Mouse (Mus musculus) heart, embryonic 15.5 days (tissue): ENCODE measurements at regions not wholly inside any gene's neighbourhood (a gene's known extent, or its start where the extent isn't known, plus 50 kb on each side); places are given as distances from the start of the nearest gene placed in this dataset.

Source experiments
- ATAC-seq: fragments of 200-750 bp; cut with Nextera tagmentation; replicated peaks from 2 replicates; pipeline ENCODE4 v1.8.0; 2017; ENCODE audit warnings: low read depth, moderate TSS enrichment; ENCODE audit not compliant: insufficient number of reproducible peaks, insufficient read depth, low FRiP score
- H3K27ac ChIP-seq: fragments of 300-500 bp; sonication (generic); 2 replicates; pipeline ENCODE4 v1.5.1; 2015; ENCODE audit warnings: mild to moderate bottlenecking, inconsistent platforms
- H3K27me3 ChIP-seq: fragments of 300-500 bp; sonication (generic); 2 replicates; pipeline ENCODE4 v1.6.1; 2015; ENCODE audit warnings: inconsistent platforms
- H3K36me3 ChIP-seq: fragments of 300-500 bp; sonication (generic); 2 replicates; pipeline ENCODE4 v1.6.1; 2015; ENCODE audit warnings: mild to moderate bottlenecking, inconsistent platforms
- H3K4me1 ChIP-seq: fragments of 300-500 bp; sonication (generic); replicated peaks from 2 replicates; pipeline ENCODE4 v1.6.1; 2015; ENCODE audit warnings: inconsistent platforms
- H3K4me2 ChIP-seq: fragments of 300-500 bp; sonication (generic); 2 replicates; pipeline ENCODE4 v1.6.1; 2015; ENCODE audit warnings: inconsistent platforms, mild to moderate bottlenecking, moderate library complexity
- H3K4me3 ChIP-seq: fragments of 300-500 bp; sonication (generic); 2 replicates; pipeline ENCODE4 v1.5.1; 2015; ENCODE audit warnings: mild to moderate bottlenecking, inconsistent platforms
- H3K9ac ChIP-seq: fragments of 300-500 bp; sonication (generic); 2 replicates; pipeline ENCODE4 v1.6.1; 2015; ENCODE audit warnings: mild to moderate bottlenecking, inconsistent platforms
- H3K9me3 ChIP-seq: fragments of 300-500 bp; sonication (generic); replicated peaks from 2 replicates; pipeline ENCODE4 v1.6.1; 2016; ENCODE audit warnings: inconsistent platforms
- WGBS: fragments of 180-500 bp; shearing (Covaris S2); methylation state at CpG from one replicate; pipeline ENCODE4 v1.1.7; 2015; ENCODE audit warnings: mixed read lengths; 5-methylcytosine and 5-hydroxymethylcytosine counted together

DNA sequence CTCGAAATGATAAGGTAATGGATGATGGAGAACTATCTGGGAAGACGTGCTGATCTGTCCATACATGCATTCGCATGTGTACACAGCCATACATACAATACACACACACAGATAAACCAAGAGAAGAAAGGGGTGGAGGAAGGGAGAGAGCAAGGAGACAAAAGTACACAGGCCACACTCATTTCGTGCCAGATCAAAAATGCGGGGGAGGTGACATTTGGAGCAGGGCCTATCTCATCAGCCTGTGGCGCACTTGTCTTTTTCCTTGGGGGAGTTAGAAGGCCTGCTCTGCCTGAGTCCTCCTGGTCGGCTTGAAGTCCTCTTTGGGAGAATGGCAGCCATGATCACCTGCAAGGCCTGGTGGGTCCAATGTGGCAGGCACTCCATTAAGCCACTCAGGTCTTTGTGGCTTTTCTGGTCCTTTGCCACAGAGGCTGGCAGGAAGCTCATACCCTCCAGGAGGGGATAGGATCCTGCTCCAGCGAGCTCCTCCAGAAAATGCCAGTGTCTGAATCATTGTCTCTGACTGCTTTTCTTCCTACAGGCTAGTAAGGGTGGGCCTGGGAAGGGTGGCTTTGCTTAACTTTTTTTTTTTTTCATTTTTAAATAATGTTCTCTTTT is 203.0 kb upstream of the Spdye4c start:
- Histone ChIP-seq H3K4me3 (no peak overlapping the region), H3K9ac (no peak overlapping the region), H3K4me2 (no peak overlapping the region), H3K27ac (no peak overlapping the region), H3K9me3 (no peaks in the 10 kb centered on the region), H3K36me3 (no peaks in the 10 kb centered on the region), H3K4me1 (peaks cover 31% of the 10 kb centered on the region), H3K27me3 (no peaks in the 10 kb centered on the region)
- no peak for ATAC-seq
- WGBS: 65% methylated on average over 8 of the region's 8 CpGs

DNA sequence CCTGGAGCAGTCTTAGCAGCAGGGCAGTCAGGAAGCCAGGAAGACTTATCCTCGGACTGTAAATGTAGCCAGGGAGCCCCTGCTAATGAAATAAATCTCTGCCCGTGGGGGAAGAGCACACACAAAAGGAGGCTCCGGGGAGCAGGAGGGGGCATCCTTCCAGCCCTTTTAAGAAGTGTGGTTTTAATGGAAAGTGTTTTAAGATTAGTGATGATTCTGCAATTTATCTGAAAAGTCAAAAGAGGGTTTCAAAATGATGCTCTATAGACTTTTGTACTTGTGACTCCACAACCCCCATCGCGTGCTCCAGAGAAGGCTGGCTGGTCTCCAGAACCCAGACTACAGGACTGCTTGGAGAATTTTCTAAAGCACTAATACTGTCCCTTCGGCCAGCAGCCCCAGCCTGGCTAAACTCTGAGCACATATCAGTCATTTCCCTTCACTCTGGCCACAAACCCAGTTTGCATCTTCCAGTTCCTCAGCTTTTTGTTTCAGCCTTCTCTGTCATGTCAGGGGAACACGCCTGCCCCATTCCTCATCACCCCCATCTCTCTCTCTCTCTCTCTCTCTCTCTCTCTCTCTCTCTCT is 202.0 kb upstream of the Spdye4c start:
- ATAC-seq: no peak
- WGBS: 35% methylated on average over 7 of the region's 7 CpGs
- Histone ChIP-seq H3K9me3 (no peaks in the 10 kb centered on the region), H3K9ac (no peak overlapping the region), H3K4me2 (no peak overlapping the region), H3K27me3 (no peaks in the 10 kb centered on the region), H3K27ac (no peak overlapping the region), H3K4me3 (no peak overlapping the region), H3K36me3 (no peaks in the 10 kb centered on the region), H3K4me1 (peaks cover 41% of the 10 kb centered on the region)

DNA sequence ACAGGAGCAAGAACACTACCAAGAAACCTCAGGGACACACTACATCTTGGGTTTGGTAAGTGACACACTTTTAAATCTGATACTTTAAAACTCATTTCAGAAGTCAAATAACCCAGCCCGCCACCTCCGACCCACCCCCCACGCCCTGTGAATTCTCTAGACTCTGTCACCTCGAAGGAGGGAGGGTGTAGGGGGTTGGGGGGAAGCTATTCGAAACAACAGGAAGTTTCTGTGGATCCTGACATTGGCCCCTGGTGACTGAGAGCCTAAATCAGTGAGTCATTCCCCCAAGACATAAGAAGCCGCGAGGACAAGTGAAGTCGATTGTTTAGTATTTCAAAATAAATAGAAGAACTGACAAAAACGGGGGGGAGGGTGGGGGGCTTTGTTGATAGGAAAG is 198.7 kb upstream of the Spdye4c start:
- H3K27me3 ChIP-seq: no peaks in the 10 kb centered on the region
- H3K4me1 ChIP-seq: peaks cover 59% of the 10 kb centered on the region
- H3K36me3 ChIP-seq: no peaks in the 10 kb centered on the region
- no peak overlapping the region for H3K27ac ChIP-seq
- no peak overlapping the region for H3K9ac ChIP-seq
- no peak for ATAC-seq
- no peaks in the 10 kb centered on the region for H3K9me3 ChIP-seq
- 28% methylated on average over 9 of the region's 9 CpGs for WGBS
- 0 out of 2 replicates have a peak overlapping the region, but pooled peaks have one; percentile 11 for H3K4me2 ChIP-seq
- no peak overlapping the region for H3K4me3 ChIP-seq

GRCm38 (mm10) chr2:128393401-128393800 is 197.6 kb upstream of the Spdye4c start:
- 43% methylated on average over 8 of the region's 8 CpGs for WGBS
- H3K9me3 ChIP-seq: no peaks in the 10 kb centered on the region
- H3K4me3 ChIP-seq: no peak overlapping the region
- H3K4me2 ChIP-seq: peak overlapping the region; percentile 22
- no peak overlapping the region for H3K9ac ChIP-seq
- peak overlapping the region; percentile 24; the same call in 1 of the 2 replicates for H3K27ac ChIP-seq
- H3K27me3 ChIP-seq: no peaks in the 10 kb centered on the region
- no peaks in the 10 kb centered on the region for H3K36me3 ChIP-seq
- ATAC-seq: no peak
- H3K4me1 ChIP-seq: peaks cover 50% of the 10 kb centered on the region

DNA sequence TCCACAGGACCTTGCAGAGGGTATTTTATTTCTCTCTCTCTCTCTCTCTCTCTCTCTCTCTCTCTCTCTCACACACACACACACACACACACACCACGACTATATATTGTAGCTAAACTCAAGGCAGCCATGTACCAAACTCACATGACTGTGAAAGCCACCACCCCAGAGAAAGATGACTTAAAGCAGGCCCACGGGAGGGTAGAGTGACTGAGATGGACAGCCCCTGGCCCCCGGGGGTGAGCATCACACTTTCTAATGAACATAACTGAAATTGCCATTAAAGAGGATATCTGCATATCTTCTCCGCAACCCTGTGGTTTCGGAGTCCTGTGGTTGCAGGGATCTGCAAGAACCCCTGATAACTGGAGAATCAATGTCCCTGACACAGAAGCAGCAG is 197.1 kb upstream of the Spdye4c start:
- Histone ChIP-seq H3K4me3 (no peak overlapping the region), H3K36me3 (no peaks in the 10 kb centered on the region), H3K27ac (0 out of 2 replicates have a peak overlapping the region, but pooled peaks have one; percentile 24), H3K9me3 (no peaks in the 10 kb centered on the region), H3K9ac (no peak overlapping the region), H3K27me3 (no peaks in the 10 kb centered on the region), H3K4me1 (peaks cover 46% of the 10 kb centered on the region), H3K4me2 (no peak overlapping the region)
- no peak for ATAC-seq
- 70% methylated on average over 5 of the region's 5 CpGs for WGBS

DNA sequence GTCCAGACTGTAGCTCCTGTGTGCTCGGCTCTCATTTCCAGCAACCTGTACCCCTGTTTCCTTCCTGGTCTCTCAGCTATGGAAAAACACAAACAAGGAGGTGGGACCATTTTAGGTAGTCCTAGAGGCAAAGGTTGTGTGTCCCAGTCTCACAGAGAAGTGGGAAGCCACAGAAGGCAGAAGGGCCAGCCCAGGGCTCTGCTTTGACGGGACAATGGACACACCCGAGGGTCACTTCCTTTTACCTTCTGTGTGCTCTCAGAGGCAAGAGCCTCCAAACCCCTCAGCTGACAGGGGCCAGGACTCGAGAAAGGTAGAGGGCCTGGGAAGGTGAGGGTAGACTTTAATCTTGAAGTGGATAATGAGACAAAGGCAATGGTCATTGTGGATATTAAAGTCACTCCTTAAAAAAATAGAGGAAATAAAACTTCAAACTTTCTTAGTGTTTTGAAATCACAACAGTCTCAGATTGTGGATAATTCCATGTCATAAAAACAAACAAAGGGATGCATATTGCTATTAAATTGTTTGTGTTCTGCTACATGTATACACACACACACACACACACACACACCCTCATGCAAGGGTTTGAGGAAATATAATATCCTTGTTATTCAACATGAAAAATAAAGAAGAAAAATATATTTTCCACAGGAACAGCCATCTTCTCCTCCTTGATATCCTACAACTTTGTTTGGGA is 195.6 kb upstream of the Spdye4c start:
- WGBS: 45% methylated on average over 4 of the region's 4 CpGs
- no peak overlapping the region for H3K4me3 ChIP-seq
- ATAC-seq: no peak
- no peak overlapping the region for H3K9ac ChIP-seq
- no peak overlapping the region for H3K4me2 ChIP-seq
- peaks cover 36% of the 10 kb centered on the region for H3K4me1 ChIP-seq
- H3K27ac ChIP-seq: 0 out of 2 replicates have a peak overlapping the region, but pooled peaks have one; percentile 1
- H3K36me3 ChIP-seq: no peaks in the 10 kb centered on the region
- peaks cover under 1% of the 10 kb centered on the region; the same call in 1 of the 2 replicates for H3K27me3 ChIP-seq
- H3K9me3 ChIP-seq: no peaks in the 10 kb centered on the region

- Histone ChIP-seq H3K4me2 (no peak overlapping the region), H3K27me3 (peaks cover 4% of the 10 kb centered on the region; the same call in 1 of the 2 replicates), H3K4me1 (peaks cover 34% of the 10 kb centered on the region), H3K9ac (no peak overlapping the region), H3K36me3 (no peaks in the 10 kb centered on the region), H3K27ac (no peak overlapping the region), H3K9me3 (no peaks in the 10 kb centered on the region), H3K4me3 (no peak overlapping the region)
- peak; percentile 82 for ATAC-seq
- WGBS: 3% methylated on average over 9 of the region's 9 CpGs
These were observed 195.0 kb upstream of the Spdye4c start for GRCm38 (mm10) chr2:128396008-128396346.

- Histone ChIP-seq H3K9ac (no peak overlapping the region), H3K27me3 (peaks cover 4% of the 10 kb centered on the region; the same call in 1 of the 2 replicates), H3K27ac (no peak overlapping the region), H3K4me3 (no peak overlapping the region), H3K36me3 (no peaks in the 10 kb centered on the region), H3K9me3 (no peaks in the 10 kb centered on the region), H3K4me1 (peaks cover 22% of the 10 kb centered on the region), H3K4me2 (no peak overlapping the region)
- ATAC-seq: no peak
- 80% methylated on average over 8 of the region's 8 CpGs for WGBS
These were observed 189.7 kb upstream of the Spdye4c start for GRCm38 (mm10) chr2:128401359-128401758.

- no peaks in the 10 kb centered on the region for H3K36me3 ChIP-seq
- no peak overlapping the region for H3K4me3 ChIP-seq
- 36% methylated on average over 11 of the region's 11 CpGs for WGBS
- ATAC-seq: 0 out of 2 replicates have a peak, but pooled peaks have one; percentile 35
- H3K27ac ChIP-seq: no peak overlapping the region
- H3K9me3 ChIP-seq: no peaks in the 10 kb centered on the region
- peak overlapping the region; percentile 17 for H3K4me2 ChIP-seq
- H3K4me1 ChIP-seq: peaks cover 25% of the 10 kb centered on the region
- no peak overlapping the region for H3K9ac ChIP-seq
- peaks cover 4% of the 10 kb centered on the region; the same call in 1 of the 2 replicates for H3K27me3 ChIP-seq
These were observed 187.7 kb upstream of the Spdye4c start for GRCm38 (mm10) chr2:128403143-128403935.

GRCm38 (mm10) chr2:128404405-128404804 is 186.6 kb upstream of the Spdye4c start:
- WGBS: 67% methylated on average over 3 of the region's 3 CpGs
- H3K4me2 ChIP-seq: no peak overlapping the region
- peaks cover 30% of the 10 kb centered on the region for H3K4me1 ChIP-seq
- peaks cover 4% of the 10 kb centered on the region; the same call in 1 of the 2 replicates for H3K27me3 ChIP-seq
- H3K36me3 ChIP-seq: no peaks in the 10 kb centered on the region
- no peak overlapping the region for H3K27ac ChIP-seq
- H3K4me3 ChIP-seq: no peak overlapping the region
- H3K9ac ChIP-seq: no peak overlapping the region
- no peak for ATAC-seq
- H3K9me3 ChIP-seq: no peaks in the 10 kb centered on the region

- Histone ChIP-seq H3K9ac (no peak overlapping the region), H3K27me3 (no peaks in the 10 kb centered on the region), H3K4me2 (no peak overlapping the region), H3K27ac (no peak overlapping the region), H3K36me3 (no peaks in the 10 kb centered on the region), H3K4me1 (peaks cover 30% of the 10 kb centered on the region), H3K9me3 (no peaks in the 10 kb centered on the region), H3K4me3 (no peak overlapping the region)
- ATAC-seq: no peak
- WGBS: 65% methylated on average over 7 of the region's 7 CpGs
These were observed 183.9 kb upstream of the Spdye4c start for GRCm38 (mm10) chr2:128407076-128407475.
